Mouse (Mus musculus) lung, adult 2 months (tissue): ENCODE measurements around the gene Fbxo27. TPM values are rescaled to one million over a fixed set of nuclear protein-coding genes. Genes with fewer than 3 reads are reported as not detected.

Experiments used
- DNase-seq: peaks from one replicate; pipeline ENCODE4 v3.0.0; 2022
- H3K4me1 ChIP-seq: fragments of 200-500 bp; 2 replicates; pipeline ENCODE4 v1.6.1; 2011; ENCODE audit warnings: low read length; ENCODE audit not compliant: control insufficient read depth, insufficient read depth
- H3K4me3 ChIP-seq: fragments of 200-500 bp; replicated peaks from 2 replicates; pipeline ENCODE3; 2011; ENCODE audit warnings: low read depth, mild to moderate bottlenecking, control low read depth, low read length; ENCODE audit errors: extremely low read depth
- CTCF ChIP-seq: fragments of 200-500 bp; IDR thresholded peaks from 2 replicates; pipeline ENCODE4 v1.5.1; 2011; ENCODE audit warnings: mild to moderate bottlenecking, low read length, control low read depth; ENCODE audit not compliant: insufficient read depth
- POLR2A ChIP-seq: fragments of 200-500 bp; IDR thresholded peaks from 2 replicates; pipeline ENCODE4 v1.6.1; 2011; ENCODE audit warnings: low read depth, mild to moderate bottlenecking, control low read depth, low read length, borderline replicate concordance; ENCODE audit errors: extremely low read depth
- WGBS: fragments of 180-500 bp; shearing (Covaris S2); methylation state at CpG from one replicate; pipeline ENCODE4 v1.1.7; 2018; 5-methylcytosine and 5-hydroxymethylcytosine counted together
- polyA plus RNA-seq: library from polyadenylated mRNA; depleted of rRNA; stranded (reverse); fragments of >200 nt; gene quantifications from 2 replicates; pipeline ENCODE4 v1.2.3, GENCODE M21; 2012

Gene Fbxo27
- polyA plus RNA-seq, 1 experiment = 3.7 TPM

GRCm38 (mm10) chr7:28724613-28725012, 32.0 kb downstream of the Fbxo27 start:
- no peak overlapping the region for H3K4me3 ChIP-seq
- no peaks in the 10 kb centered on the region for H3K4me1 ChIP-seq
- DNase-seq = no peak
- WGBS = 95% methylated on average over 2 of the region's 2 CpGs
- TF ChIP-seq POLR2A (no peak), CTCF (no peak)

- TF ChIP-seq POLR2A (no peak), CTCF (peak; percentile 65)
- DNase-seq = peak; percentile 72
- Histone ChIP-seq H3K4me1 (no peaks in the 10 kb centered on the region), H3K4me3 (no peak overlapping the region)
- WGBS = 9% methylated on average over 14 of the region's 14 CpGs
Observed at GRCm38 (mm10) chr7:28726600-28726999, 34.0 kb downstream of the Fbxo27 start.

- no peak for TF ChIP-seq POLR2A
- TF ChIP-seq CTCF = no peak
- Histone ChIP-seq H3K4me3 (no peak overlapping the region), H3K4me1 (no peaks in the 10 kb centered on the region)
- WGBS = 65% methylated on average over 10 of the region's 10 CpGs
- DNase-seq = no peak
Observed at GRCm38 (mm10) chr7:28727649-28728340, 35.1 kb downstream of the Fbxo27 start.

- Histone ChIP-seq H3K4me3 (peak overlapping the region; percentile 59), H3K4me1 (0 out of 2 replicates have a peak, but pooled peaks cover 2% of the 10 kb centered on the region)
- 16% methylated on average over 58 of the region's 58 CpGs for WGBS
- TF ChIP-seq POLR2A (no peak), CTCF (no peak)
- DNase-seq = peak; percentile 87
Observed at GRCm38 (mm10) chr7:28732341-28733142, 39.9 kb downstream of the Fbxo27 start.

GRCm38 (mm10) chr7:28733211-28733610, 40.6 kb downstream of the Fbxo27 start:
- peak overlapping the region; percentile 59 for H3K4me3 ChIP-seq
- TF ChIP-seq CTCF = no peak
- TF ChIP-seq POLR2A = no peak
- H3K4me1 ChIP-seq = 0 out of 2 replicates have a peak, but pooled peaks cover 2% of the 10 kb centered on the region
- no peak for DNase-seq
- 39% methylated on average over 11 of the region's 11 CpGs for WGBS

- Histone ChIP-seq H3K4me3 (no peak overlapping the region), H3K4me1 (0 out of 2 replicates have a peak, but pooled peaks cover 2% of the 10 kb centered on the region)
- DNase-seq = peak; percentile 44
- 79% methylated on average over 6 of the region's 6 CpGs for whole genome bisulfite sequencing
- TF ChIP-seq CTCF (no peak), POLR2A (no peak)
Observed at GRCm38 (mm10) chr7:28735701-28736100, 43.1 kb downstream of the Fbxo27 start.

DNA sequence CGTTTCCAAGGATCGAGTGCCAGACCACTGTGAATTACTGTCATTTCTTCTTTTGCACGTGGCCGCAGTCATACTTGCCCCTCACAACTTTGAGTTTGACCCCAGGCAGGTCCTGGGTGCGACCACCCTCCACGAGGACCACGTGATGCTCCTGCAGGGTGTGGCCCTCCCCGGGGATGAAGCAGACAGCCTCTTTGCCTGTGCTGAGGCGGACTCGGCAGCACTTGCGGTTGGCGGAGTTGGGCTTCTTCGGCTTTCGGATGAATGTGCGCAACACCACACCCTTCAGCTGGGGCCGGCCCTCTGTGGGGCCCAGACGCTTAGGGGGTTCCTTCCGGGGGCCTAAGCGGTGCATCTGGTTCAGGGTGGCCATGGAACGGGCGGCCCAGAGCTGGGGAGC, 47.2 kb downstream of the Fbxo27 start:
- Histone ChIP-seq H3K4me3 (no peak overlapping the region), H3K4me1 (peaks cover 5% of the 10 kb centered on the region)
- WGBS = 91% methylated on average over 21 of the region's 21 CpGs
- no peak for TF ChIP-seq CTCF
- no peak for TF ChIP-seq POLR2A
- DNase-seq = no peak

GRCm38 (mm10) chr7:28740949-28741348, 48.3 kb downstream of the Fbxo27 start:
- DNase-seq = no peak
- TF ChIP-seq CTCF = no peak
- no peak for TF ChIP-seq POLR2A
- Histone ChIP-seq H3K4me1 (peaks cover 5% of the 10 kb centered on the region), H3K4me3 (peak overlapping the region; percentile 81)
- WGBS = 24% methylated on average over 9 of the region's 9 CpGs

GRCm38 (mm10) chr7:28741368-28741708, 48.7 kb downstream of the Fbxo27 start:
- DNase-seq = no peak
- TF ChIP-seq CTCF = no peak
- no peak for TF ChIP-seq POLR2A
- 1% methylated on average over 13 of the region's 13 CpGs for WGBS
- Histone ChIP-seq H3K4me1 (peaks cover 5% of the 10 kb centered on the region), H3K4me3 (peak overlapping the region; percentile 81)
